Mouse (Mus musculus): Measurements from ENCODE around the gene Gm3696. TPM values are rescaled to one million over a fixed set of nuclear protein-coding genes. Genes with fewer than 3 reads are reported as not detected.
"Not testable (repeated sequence)": the region's sequence is repeated elsewhere in the genome, so short reads cannot be mapped to it uniquely, and the experiment has no call there.

Gm3696 gene
- under 1 TPM; 0.18 to 0.24 TPM for total RNA-seq (2021)
- long read RNA-seq, experiment 1 = 0 reads
- long read RNA-seq, experiment 2 = 0 reads

- not testable (repeated sequence) for DNase-seq
Observed at GRCm38 (mm10) chr14:7100521-7100920, at the start of gene Gm3696. TSS of gene Gm3696 (minus strand) at chr14:7100621.

GRCm38 (mm10) chr14:7125312-7125711, 24.9 kb upstream of the Gm3696 start, which contains the start of gene Gm6676:
TSS of gene Gm6676 (minus strand) at chr14:7125412.
- not testable (repeated sequence) for DNase-seq

GRCm38 (mm10) chr14:7105124-7105802, 4.8 kb upstream of the Gm3696 start:
- peak; percentile 3 for DNase-seq

- DNase-seq = not testable (repeated sequence)
Observed at GRCm38 (mm10) chr14:7044870-7045269, 55.6 kb downstream of the Gm3696 start, which contains the start of gene Gm3685. TSS of gene Gm3685 (minus strand) at chr14:7044970.

Other genes starting within 250 kb of the Gm3696 start
- under 1 TPM; 0.20 to 0.43 TPM for gene Gm3667, start 210.7 kb downstream of the Gm3696 start, total RNA-seq (2021)
- gene Gm6356, start 126.8 kb downstream of the Gm3696 start, total RNA-seq (2021) = not detected
- not detected for gene Gm10406, start 73.2 kb downstream of the Gm3696 start, total RNA-seq (2021)
- gene Gm3685, start 55.7 kb downstream of the Gm3696 start, total RNA-seq (2021) = not detected
- gene Gm6676, start 24.8 kb upstream of the Gm3696 start, total RNA-seq (2021) = not detected
- gene Gm3512, start 73.9 kb upstream of the Gm3696 start, total RNA-seq (2021) = under 1 TPM in 1 of 2 experiments, not detected in 1; 0.24 TPM
- not detected for gene Gm16434, start 93.9 kb upstream of the Gm3696 start, total RNA-seq (2021)
- gene Gm3727, start 164.1 kb upstream of the Gm3696 start, total RNA-seq (2021) = not detected
- gene Gm3739, start 214.4 kb upstream of the Gm3696 start, total RNA-seq (2021) = not detected
- gene Gm5797, start 231.8 kb upstream of the Gm3696 start, total RNA-seq (2021) = not detected

Measured in gastrocnemius, postnatal 25 days (tissue).